Mouse (Mus musculus): ENCODE results near the gene Anks1b.

DNA sequence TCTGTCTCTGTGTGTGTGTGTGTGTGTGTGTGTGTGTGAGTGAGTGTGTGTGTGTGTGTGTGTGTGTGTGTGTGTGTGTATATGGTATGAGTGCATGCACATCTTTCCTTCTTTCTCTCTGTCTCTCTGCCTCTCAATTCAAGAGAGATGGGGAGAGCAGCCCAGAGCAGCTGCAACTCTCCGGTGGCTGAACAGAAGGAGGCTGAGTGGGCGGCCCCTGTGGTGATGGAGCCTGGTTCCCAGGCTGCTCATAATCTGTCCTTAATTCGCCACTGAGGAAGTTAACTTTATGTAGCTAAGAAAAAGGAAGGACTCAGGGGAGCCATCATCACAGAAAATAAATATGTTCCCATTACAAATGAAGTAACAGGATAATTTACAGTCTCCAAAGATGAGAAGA, 723.3 kb downstream of the Anks1b start:
- TF ChIP-seq CTCF (IDR thresholded peaks at IDR 0.05) (no peak), EP300 (IDR thresholded peaks at IDR 0.05) (no peak)

All from lung, postnatal 0 days (tissue).